Mouse (Mus musculus): ENCODE data around the gene Efna5. TPM values are rescaled to one million over a fixed set of nuclear protein-coding genes. Genes with fewer than 3 reads are reported as not detected.
A peak's percentile ranks its signal among the peaks of the same experiment; 100 is the strongest.

Efna5 gene
- polyA plus RNA-seq, 1 experiment, result 2.5 TPM

DNA sequence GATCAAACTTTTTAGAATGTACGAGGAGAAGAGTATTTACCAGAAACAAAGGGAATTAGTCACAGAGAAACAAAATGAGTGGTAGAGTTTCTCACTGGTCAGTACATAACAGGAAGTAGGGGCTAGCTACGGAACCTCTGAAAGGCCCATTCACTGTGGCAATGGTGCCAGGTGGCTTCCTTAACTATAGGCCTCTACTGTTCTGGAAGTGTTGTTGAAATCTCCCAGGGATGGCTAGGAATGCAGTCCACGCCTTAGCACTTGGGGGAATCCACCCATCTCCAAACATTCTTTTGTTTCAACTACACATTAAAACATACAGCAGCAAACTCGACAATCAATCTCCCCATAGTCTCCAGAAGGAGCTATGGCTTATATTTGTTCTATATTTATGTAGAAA is 191.5 kb downstream of the Efna5 start:
- no peak overlapping the region for H3K4me3 ChIP-seq (ENCODE audit: insufficient read depth, low read depth, low read length)
- no peak for DNase-seq
- H3K4me1 ChIP-seq (ENCODE audit: control insufficient read depth, insufficient read depth, low read length), result no peaks in the 10 kb centered on the region; the same call in 1 of the 2 replicates
- WGBS, result 88% methylated on average over 4 of the region's 4 CpGs
- no peaks in the 10 kb centered on the region for H3K36me3 ChIP-seq (ENCODE audit: control insufficient read depth, insufficient read depth, low read length)
- TF ChIP-seq CTCF (conservative IDR thresholded peaks at IDR 0.05; ENCODE audit: insufficient read depth, insufficient read length, low read depth, low read length), result no peak
- no peak for TF ChIP-seq POLR2A (IDR thresholded peaks at IDR 0.05; ENCODE audit: low read depth, low read length)
- no peaks in the 10 kb centered on the region for H3K27me3 ChIP-seq (replicated peaks; ENCODE audit: control insufficient read depth, insufficient read depth, low read length)
- no peak overlapping the region for H3K27ac ChIP-seq (ENCODE audit: insufficient read depth, low read depth, low read length)

DNA sequence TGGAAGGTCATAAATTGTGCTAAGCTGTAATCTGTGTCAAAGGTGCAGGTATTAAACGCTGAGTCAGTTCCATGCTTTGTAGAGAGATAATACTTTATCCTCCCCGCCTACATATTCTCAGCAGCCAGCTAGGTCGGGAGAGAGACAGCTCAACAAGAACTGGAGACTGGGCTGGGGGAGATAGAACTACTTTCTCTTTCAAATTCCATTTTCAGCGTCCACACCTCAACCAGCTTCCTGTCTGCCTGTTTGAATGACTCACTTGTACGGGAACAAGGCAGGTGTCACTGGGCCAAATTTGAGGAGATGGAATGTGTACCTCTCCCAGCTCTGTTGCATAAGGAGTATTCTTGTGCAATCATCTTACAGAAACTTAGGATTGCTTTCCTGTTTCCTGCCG is 193.7 kb downstream of the Efna5 start:
- Histone ChIP-seq H3K27me3 (replicated peaks; ENCODE audit: control insufficient read depth, insufficient read depth, low read length) (no peaks in the 10 kb centered on the region), H3K4me1 (ENCODE audit: control insufficient read depth, insufficient read depth, low read length) (no peaks in the 10 kb centered on the region; the same call in 1 of the 2 replicates), H3K4me3 (ENCODE audit: insufficient read depth, low read depth, low read length) (no peak overlapping the region), H3K27ac (ENCODE audit: insufficient read depth, low read depth, low read length) (0 out of 2 replicates have a peak overlapping the region, but pooled peaks have one; percentile 24), H3K36me3 (ENCODE audit: control insufficient read depth, insufficient read depth, low read length) (no peaks in the 10 kb centered on the region)
- DNase-seq, result peak; percentile 36
- WGBS, result 19% methylated on average over 6 of the region's 6 CpGs
- TF ChIP-seq CTCF (conservative IDR thresholded peaks at IDR 0.05; ENCODE audit: insufficient read depth, insufficient read length, low read depth, low read length) (no peak), POLR2A (IDR thresholded peaks at IDR 0.05; ENCODE audit: low read depth, low read length) (no peak)

DNA sequence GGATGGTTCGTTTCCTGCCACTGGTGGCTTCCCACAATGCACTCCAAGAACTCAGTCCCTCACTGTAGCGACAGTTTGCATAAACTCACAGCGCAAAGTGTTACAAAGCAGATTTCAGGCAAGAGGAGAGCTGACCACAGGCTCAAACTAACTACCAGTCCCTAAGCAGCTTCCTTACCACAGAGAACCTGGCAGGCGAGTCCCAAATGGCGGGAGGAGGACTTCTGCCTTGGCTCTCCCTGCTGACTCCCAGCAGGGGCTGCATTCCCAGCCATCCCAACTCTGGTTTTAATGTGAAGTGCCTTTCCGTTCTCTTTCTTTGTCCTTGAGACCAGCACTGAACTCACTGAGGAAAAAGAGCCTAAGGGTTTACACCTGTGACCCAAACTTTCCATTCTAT is 195.9 kb downstream of the Efna5 start:
- WGBS, result 80% methylated on average over 6 of the region's 6 CpGs
- Histone ChIP-seq H3K27me3 (replicated peaks; ENCODE audit: control insufficient read depth, insufficient read depth, low read length) (no peaks in the 10 kb centered on the region), H3K27ac (ENCODE audit: insufficient read depth, low read depth, low read length) (peak overlapping the region; percentile 81), H3K36me3 (ENCODE audit: control insufficient read depth, insufficient read depth, low read length) (no peaks in the 10 kb centered on the region), H3K4me1 (ENCODE audit: control insufficient read depth, insufficient read depth, low read length) (no peaks in the 10 kb centered on the region; the same call in 1 of the 2 replicates), H3K4me3 (ENCODE audit: insufficient read depth, low read depth, low read length) (no peak overlapping the region)
- DNase-seq, result peak; percentile 40
- TF ChIP-seq POLR2A (IDR thresholded peaks at IDR 0.05; ENCODE audit: low read depth, low read length) (no peak), CTCF (conservative IDR thresholded peaks at IDR 0.05; ENCODE audit: insufficient read depth, insufficient read length, low read depth, low read length) (no peak)

DNA sequence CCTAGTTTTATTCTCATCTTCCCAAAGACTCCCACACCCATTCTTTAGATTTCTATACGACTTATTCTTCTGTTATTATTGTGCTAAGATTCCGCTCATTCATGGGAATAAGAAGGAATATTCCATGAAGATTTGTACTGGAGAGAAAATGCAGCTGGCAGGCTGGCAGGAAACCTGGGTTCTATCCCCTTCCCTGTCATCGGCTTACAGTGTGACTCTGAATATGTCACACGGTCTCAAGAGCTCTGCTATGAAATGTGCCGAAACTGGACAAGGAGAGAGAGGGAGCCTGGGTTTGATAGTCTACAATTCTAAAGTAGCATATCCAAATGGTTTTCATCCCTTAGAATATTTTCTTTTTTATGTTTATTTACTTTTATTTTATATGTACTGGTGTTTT is 198.0 kb downstream of the Efna5 start:
- TF ChIP-seq POLR2A (IDR thresholded peaks at IDR 0.05; ENCODE audit: low read depth, low read length), result no peak
- no peak for TF ChIP-seq CTCF (conservative IDR thresholded peaks at IDR 0.05; ENCODE audit: insufficient read depth, insufficient read length, low read depth, low read length)
- 88% methylated on average over 5 of the region's 5 CpGs for WGBS
- H3K27ac ChIP-seq (ENCODE audit: insufficient read depth, low read depth, low read length), result no peak overlapping the region

DNA sequence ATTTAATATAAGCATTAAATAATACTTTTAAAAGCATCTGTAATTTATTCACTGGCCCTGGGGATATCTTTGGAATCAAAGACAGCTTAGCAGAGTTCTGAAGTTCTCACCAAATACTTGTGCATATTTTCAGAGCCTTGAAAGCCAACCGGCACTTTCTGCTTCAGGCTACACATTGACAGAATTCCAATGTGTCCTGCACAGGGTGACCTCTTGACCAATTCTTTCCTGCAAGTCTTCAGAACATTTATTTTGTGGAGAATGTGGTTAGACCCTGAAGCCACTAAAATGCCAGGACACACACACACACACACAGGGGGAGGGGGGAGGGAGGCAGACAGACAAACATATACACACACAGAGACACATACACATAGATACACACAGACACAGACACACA is 199.4 kb downstream of the Efna5 start:
- Histone ChIP-seq H3K27me3 (replicated peaks; ENCODE audit: control insufficient read depth, insufficient read depth, low read length) (no peaks in the 10 kb centered on the region), H3K4me1 (ENCODE audit: control insufficient read depth, insufficient read depth, low read length) (no peaks in the 10 kb centered on the region), H3K4me3 (ENCODE audit: insufficient read depth, low read depth, low read length) (no peak overlapping the region), H3K27ac (ENCODE audit: insufficient read depth, low read depth, low read length) (peak overlapping the region; percentile 83), H3K36me3 (ENCODE audit: control insufficient read depth, insufficient read depth, low read length) (no peaks in the 10 kb centered on the region)
- 19% methylated on average over 1 of the region's 1 CpGs for WGBS
- TF ChIP-seq POLR2A (IDR thresholded peaks at IDR 0.05; ENCODE audit: low read depth, low read length), result no peak
- TF ChIP-seq CTCF (conservative IDR thresholded peaks at IDR 0.05; ENCODE audit: insufficient read depth, insufficient read length, low read depth, low read length), result no peak
- peak; percentile 72 for DNase-seq

More for the DNA sequence above, 198.0 kb downstream of the Efna5 start:
- no peaks in the 10 kb centered on the region; the same call in 1 of the 2 replicates for H3K4me1 ChIP-seq (ENCODE audit: control insufficient read depth, insufficient read depth, low read length)
- H3K36me3 ChIP-seq (ENCODE audit: control insufficient read depth, insufficient read depth, low read length), result no peaks in the 10 kb centered on the region
- no peaks in the 10 kb centered on the region for H3K27me3 ChIP-seq (replicated peaks; ENCODE audit: control insufficient read depth, insufficient read depth, low read length)
- no peak overlapping the region for H3K4me3 ChIP-seq (ENCODE audit: insufficient read depth, low read depth, low read length)
- no peak for DNase-seq

DNA sequence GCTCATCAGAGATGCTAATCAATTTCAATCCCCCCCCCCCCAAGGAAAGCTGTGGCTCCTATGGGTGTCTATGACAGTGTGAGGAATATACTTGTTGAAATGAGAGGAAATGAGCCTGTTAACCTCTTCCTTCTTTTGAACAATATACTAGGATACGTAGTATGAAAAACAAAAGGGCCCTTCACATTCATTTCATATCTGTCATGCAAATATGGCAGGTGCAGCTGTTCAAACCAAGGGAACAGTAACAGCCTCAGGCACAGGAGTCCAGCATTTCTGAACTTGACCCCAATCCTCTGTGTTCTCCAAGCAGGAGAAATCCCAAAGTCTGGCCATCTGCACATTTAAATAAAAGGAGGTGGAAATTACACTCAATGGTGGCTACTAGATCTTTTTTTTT is 200.4 kb downstream of the Efna5 start:
- peak; percentile 35 for DNase-seq
- H3K4me1 ChIP-seq (ENCODE audit: control insufficient read depth, insufficient read depth, low read length), result no peaks in the 10 kb centered on the region
- no peak overlapping the region for H3K27ac ChIP-seq (ENCODE audit: insufficient read depth, low read depth, low read length)
- H3K36me3 ChIP-seq (ENCODE audit: control insufficient read depth, insufficient read depth, low read length), result no peaks in the 10 kb centered on the region
- no peaks in the 10 kb centered on the region for H3K27me3 ChIP-seq (replicated peaks; ENCODE audit: control insufficient read depth, insufficient read depth, low read length)
- no peak overlapping the region for H3K4me3 ChIP-seq (ENCODE audit: insufficient read depth, low read depth, low read length)
- 71% methylated on average over 1 of the region's 1 CpGs for WGBS
- TF ChIP-seq POLR2A (IDR thresholded peaks at IDR 0.05; ENCODE audit: low read depth, low read length), result no peak
- TF ChIP-seq CTCF (conservative IDR thresholded peaks at IDR 0.05; ENCODE audit: insufficient read depth, insufficient read length, low read depth, low read length), result no peak

DNA sequence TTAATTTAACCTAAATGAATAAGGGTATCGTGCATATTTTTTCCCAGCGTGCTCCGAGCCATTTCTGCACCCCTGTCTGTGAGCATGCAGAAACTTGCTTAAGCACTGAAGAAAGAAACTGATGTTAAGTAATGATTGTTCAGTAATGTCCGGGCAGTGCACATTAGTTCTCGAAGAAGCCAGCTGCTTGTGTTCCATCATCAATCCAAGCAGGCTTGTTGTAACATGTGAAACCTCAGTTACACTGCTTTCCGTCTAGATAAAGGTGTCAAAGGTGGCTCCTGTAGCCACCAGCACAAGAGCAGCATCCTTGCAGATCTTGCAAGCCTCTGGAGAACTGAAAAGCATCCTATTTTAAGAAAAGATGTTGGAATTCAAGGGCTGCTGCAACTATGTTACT is 204.3 kb downstream of the Efna5 start:
- no peak for DNase-seq
- 79% methylated on average over 6 of the region's 6 CpGs for WGBS
- Histone ChIP-seq H3K4me1 (ENCODE audit: control insufficient read depth, insufficient read depth, low read length) (no peaks in the 10 kb centered on the region; the same call in 1 of the 2 replicates), H3K27me3 (replicated peaks; ENCODE audit: control insufficient read depth, insufficient read depth, low read length) (no peaks in the 10 kb centered on the region), H3K27ac (ENCODE audit: insufficient read depth, low read depth, low read length) (no peak overlapping the region), H3K4me3 (ENCODE audit: insufficient read depth, low read depth, low read length) (no peak overlapping the region), H3K36me3 (ENCODE audit: control insufficient read depth, insufficient read depth, low read length) (no peaks in the 10 kb centered on the region)
- TF ChIP-seq POLR2A (IDR thresholded peaks at IDR 0.05; ENCODE audit: low read depth, low read length) (no peak), CTCF (conservative IDR thresholded peaks at IDR 0.05; ENCODE audit: insufficient read depth, insufficient read length, low read depth, low read length) (no peak)
